Mouse (Mus musculus) spleen, adult 2 months (tissue): ENCODE results near the gene Spry1. TPM values are rescaled to one million over a fixed set of nuclear protein-coding genes. Genes with fewer than 3 reads are reported as not detected.

Experiments
- DNase-seq, 2 experiments: peaks; one replicate each; pipeline versions ENCODE4 v3.0.0 to v3.0.0-alpha.2; 2012 to 2021; ENCODE audit warnings: low spot score in 2 of 2, low read depth in 1 of 2
- H3K27ac ChIP-seq: fragments of 200-500 bp; 2 replicates; pipeline ENCODE4 v1.5.1; 2012; ENCODE audit warnings: low read length, inconsistent platforms; ENCODE audit not compliant: insufficient read depth
- H3K27me3 ChIP-seq: fragments of 200-500 bp; 2 replicates; pipeline ENCODE4 v1.6.1; 2012; ENCODE audit warnings: mild to moderate bottlenecking, moderate library complexity, low read length, inconsistent platforms; ENCODE audit not compliant: control insufficient read depth, insufficient read depth
- H3K36me3 ChIP-seq: fragments of 200-500 bp; 2 replicates; pipeline ENCODE4 v1.6.1; 2012; ENCODE audit warnings: mild to moderate bottlenecking, low read length, inconsistent platforms; ENCODE audit not compliant: control insufficient read depth, insufficient read depth
- H3K4me1 ChIP-seq: fragments of 200-500 bp; 2 replicates; pipeline ENCODE4 v1.6.1; 2011; ENCODE audit warnings: inconsistent platforms; ENCODE audit not compliant: control insufficient read depth, insufficient read depth, insufficient read length
- H3K4me3 ChIP-seq: fragments of 200-500 bp; 2 replicates; pipeline ENCODE4 v1.5.1; 2011; ENCODE audit warnings: mild to moderate bottlenecking, inconsistent platforms; ENCODE audit not compliant: insufficient read depth, insufficient read length; ENCODE audit errors: extremely low read depth
- CTCF ChIP-seq: fragments of 200-500 bp; IDR thresholded peaks from 2 replicates; pipeline ENCODE4 v1.5.1; 2011; ENCODE audit warnings: mild to moderate bottlenecking, inconsistent platforms; ENCODE audit not compliant: insufficient read depth, insufficient read length, insufficient replicate concordance; ENCODE audit errors: extremely low read depth
- POLR2A ChIP-seq: fragments of 200-500 bp; IDR thresholded peaks from 2 replicates; pipeline ENCODE4 v1.6.1; 2011; ENCODE audit warnings: low read depth, low read length, inconsistent platforms
- WGBS: fragments of 180-500 bp; shearing (Covaris S2); methylation state at CpG from one replicate; pipeline ENCODE4 v1.1.7; 2018; 5-methylcytosine and 5-hydroxymethylcytosine counted together
- polyA plus RNA-seq: library from polyadenylated mRNA; depleted of rRNA; stranded (reverse); fragments of >200 nt; gene quantifications from 2 replicates; pipeline ENCODE4 v1.2.3, GENCODE M21; 2012

The Spry1 gene
- polyA plus RNA-seq, 1 experiment, result 6.1 TPM

- peaks cover 6% of the 10 kb centered on the region; the same call in 1 of the 2 replicates for H3K4me1 ChIP-seq
- H3K27me3 ChIP-seq, result no peaks in the 10 kb centered on the region
- WGBS, result 36% methylated on average over 21 of the region's 21 CpGs
- DNase-seq, result no peak
- H3K27ac ChIP-seq, result no peak overlapping the region
- TF ChIP-seq POLR2A (no peak), CTCF (no peak)
- no peak overlapping the region; the same call in 1 of the 2 replicates for H3K4me3 ChIP-seq
- H3K36me3 ChIP-seq, result no peaks in the 10 kb centered on the region
Measured at GRCm38 (mm10) chr3:37616586-37617547, 22.9 kb upstream of the Spry1 start.

GRCm38 (mm10) chr3:37632246-37632645 is 7.5 kb upstream of the Spry1 start:
- DNase-seq, result no peak
- Histone ChIP-seq H3K27ac (no peak overlapping the region), H3K36me3 (no peaks in the 10 kb centered on the region), H3K27me3 (no peaks in the 10 kb centered on the region), H3K4me3 (no peak overlapping the region), H3K4me1 (no peaks in the 10 kb centered on the region)
- TF ChIP-seq POLR2A (no peak), CTCF (no peak)
- 95% methylated on average over 6 of the region's 6 CpGs for WGBS

- no peak for DNase-seq
- no peak overlapping the region for H3K4me3 ChIP-seq
- no peak overlapping the region for H3K27ac ChIP-seq
- H3K27me3 ChIP-seq, result no peaks in the 10 kb centered on the region
- H3K4me1 ChIP-seq, result no peaks in the 10 kb centered on the region
- WGBS, result 86% methylated on average over 3 of the region's 3 CpGs
- H3K36me3 ChIP-seq, result no peaks in the 10 kb centered on the region
- no peak for TF ChIP-seq CTCF
- no peak for TF ChIP-seq POLR2A
Measured at GRCm38 (mm10) chr3:37632751-37633150, 7.0 kb upstream of the Spry1 start.

- H3K27me3 ChIP-seq, result no peaks in the 10 kb centered on the region
- no peaks in the 10 kb centered on the region for H3K36me3 ChIP-seq
- TF ChIP-seq POLR2A (no peak), CTCF (no peak)
Measured at GRCm38 (mm10) chr3:37634648-37635047, 5.1 kb upstream of the Spry1 start.

GRCm38 (mm10) chr3:37636921-37637320 is 2.8 kb upstream of the Spry1 start:
- 91% methylated on average over 4 of the region's 4 CpGs for WGBS
- Histone ChIP-seq H3K27me3 (peaks cover 8% of the 10 kb centered on the region; the same call in 1 of the 2 replicates), H3K4me1 (peaks cover 8% of the 10 kb centered on the region; the same call in 1 of the 2 replicates), H3K36me3 (no peaks in the 10 kb centered on the region), H3K4me3 (no peak overlapping the region), H3K27ac (no peak overlapping the region)
- no peak for DNase-seq
- no peak for TF ChIP-seq CTCF
- no peak for TF ChIP-seq POLR2A

More at GRCm38 (mm10) chr3:37634648-37635047, 5.1 kb upstream of the Spry1 start:
- 27% methylated on average over 4 of the region's 4 CpGs for WGBS
- no peak for DNase-seq
- Histone ChIP-seq H3K4me3 (no peak overlapping the region), H3K4me1 (no peaks in the 10 kb centered on the region), H3K27ac (no peak overlapping the region)

- peak in 1 of 2 experiments; percentile 17 for DNase-seq
- TF ChIP-seq CTCF (no peak), POLR2A (no peak)
- Histone ChIP-seq H3K4me3 (peak overlapping the region; percentile 75), H3K27me3 (peaks cover 8% of the 10 kb centered on the region; the same call in 1 of the 2 replicates), H3K27ac (peak overlapping the region; percentile 51; the same call in 1 of the 2 replicates), H3K36me3 (no peaks in the 10 kb centered on the region), H3K4me1 (peaks cover 11% of the 10 kb centered on the region)
- under 1% methylated on average over 86 of the region's 86 CpGs for WGBS
Measured at GRCm38 (mm10) chr3:37640162-37640721, 495 bp downstream of the Spry1 start.
